Mouse (Mus musculus) mesoderm, embryonic 11.5 days (tissue): Measurements from ENCODE around the gene 4833439L19Rik.
A peak's percentile ranks its signal among the peaks of the same experiment; 100 is the strongest.

Source experiments
- DNase-seq: peaks from one replicate; pipeline ENCODE4 v3.0.0-alpha.2; 2012; ENCODE audit warnings: low read depth, low spot score

Gene 4833439L19Rik

DNA sequence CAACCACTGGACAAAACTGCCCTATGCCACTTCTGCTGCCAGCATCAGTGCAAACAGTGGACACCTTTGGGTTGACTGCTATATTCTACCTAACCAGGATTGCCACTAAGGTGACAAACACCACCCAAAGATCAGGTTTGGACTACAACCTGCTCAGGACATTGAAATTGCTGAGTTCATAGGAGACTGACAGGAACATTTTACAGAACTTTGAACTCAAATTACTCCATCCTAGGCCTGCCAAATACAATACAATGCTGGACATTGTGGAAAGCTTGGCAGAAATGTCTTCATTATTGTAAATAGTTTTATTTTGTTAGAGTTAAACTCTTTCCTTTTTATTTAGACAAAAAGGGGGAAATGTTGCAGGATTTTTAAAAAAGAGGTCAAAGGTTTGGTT lies 44.1 kb downstream of the 4833439L19Rik start:
- DNase-seq: no peak

DNA sequence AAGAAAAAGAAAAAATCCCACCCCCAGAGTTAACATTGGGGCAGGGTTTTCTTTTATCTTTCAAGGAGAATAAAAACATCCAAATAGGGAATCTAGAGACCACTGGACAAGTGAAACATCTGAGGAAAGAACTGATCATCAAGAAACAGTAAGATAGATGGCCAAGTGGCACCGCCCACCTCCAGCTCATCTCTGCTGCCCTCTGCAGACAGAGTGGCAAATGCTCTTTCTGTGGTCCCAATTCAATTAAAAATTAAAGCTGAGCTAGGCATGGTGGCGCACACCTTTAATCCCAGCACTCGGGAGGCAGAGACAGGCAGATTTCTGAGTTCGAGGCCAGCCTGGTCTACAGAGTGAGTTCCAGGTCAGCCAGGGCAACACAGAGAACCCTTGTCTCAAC lies 45.0 kb downstream of the 4833439L19Rik start:
- DNase-seq: no peak

- no peak for DNase-seq
These were observed 59.3 kb downstream of the 4833439L19Rik start for GRCm38 (mm10) chr13:54505920-54506319.

DNA sequence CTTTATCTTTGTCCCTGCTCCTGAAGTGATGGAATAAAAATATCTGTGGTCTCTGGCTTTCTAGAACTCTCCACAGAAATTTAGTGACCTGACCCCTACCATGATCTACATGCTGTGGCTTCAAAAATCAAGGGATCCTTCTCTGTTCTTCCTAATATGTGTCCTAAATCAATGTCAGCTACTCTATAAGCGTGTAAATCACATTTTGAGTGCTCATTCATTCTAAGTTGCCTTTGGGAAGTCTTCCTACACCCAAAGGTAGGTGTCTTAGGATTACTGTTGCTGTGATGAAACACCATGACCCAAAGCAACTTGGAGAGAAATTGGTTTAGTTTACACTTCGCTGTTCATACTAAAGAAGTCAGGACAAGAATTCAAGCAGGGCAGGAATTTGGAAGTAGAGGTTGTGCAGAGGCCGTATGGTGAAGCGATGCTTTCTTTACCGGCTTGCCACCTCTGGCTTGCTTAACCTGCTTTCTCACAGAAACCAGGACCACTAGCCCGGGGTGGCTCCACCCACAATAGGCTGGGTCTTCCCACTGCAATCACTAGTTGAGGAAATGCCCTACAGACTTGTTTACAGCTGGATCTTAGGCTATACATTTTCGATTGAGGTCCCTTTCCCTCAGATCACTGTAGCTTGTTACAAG lies 60.5 kb downstream of the 4833439L19Rik start:
- DNase-seq: peak; percentile 3

DNA sequence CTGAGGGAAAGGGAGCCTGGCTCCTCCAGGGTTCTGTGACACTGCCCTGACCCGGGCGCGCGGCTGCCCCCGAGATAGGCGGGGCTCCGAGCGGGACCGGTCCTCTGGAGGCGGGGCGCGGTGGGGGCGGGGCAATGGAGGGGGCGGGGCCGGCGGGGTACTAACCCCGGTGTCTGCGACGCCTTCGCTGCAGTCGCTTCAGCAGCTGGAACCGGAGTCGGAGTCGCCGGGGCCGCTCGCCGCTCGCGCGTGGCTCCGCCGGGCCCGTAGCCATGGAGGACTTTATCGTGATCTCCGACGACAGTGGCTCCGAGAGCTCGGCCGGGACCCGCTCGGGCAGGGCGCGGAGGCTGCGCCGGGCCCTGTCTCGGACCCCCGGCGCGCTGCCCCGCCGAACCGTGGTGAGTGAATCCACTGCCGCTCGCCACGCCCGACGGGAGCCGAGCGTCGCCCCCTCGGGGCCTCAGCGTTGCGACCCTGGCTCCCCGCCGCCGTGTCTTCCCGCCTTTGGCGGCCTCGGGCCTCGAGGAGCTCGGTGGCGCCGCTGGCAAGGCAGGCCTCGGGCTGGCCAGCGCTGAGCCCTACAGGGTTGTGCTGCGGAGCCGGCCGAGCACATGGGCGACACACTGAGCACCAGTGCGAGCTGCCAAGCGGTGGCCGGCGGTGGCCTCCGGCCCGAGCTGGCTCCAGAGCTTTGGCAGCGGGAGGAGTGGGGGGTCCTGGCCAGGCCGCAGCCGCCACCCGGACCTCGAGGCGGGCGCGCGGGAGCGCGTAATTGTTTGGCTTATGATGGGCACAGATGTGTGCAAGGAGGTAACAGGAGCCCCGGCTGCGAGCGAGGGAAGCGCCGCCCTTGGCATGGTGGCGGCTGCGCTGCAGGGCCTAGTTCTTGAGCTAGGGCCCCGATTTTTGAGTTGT lies 61.4 kb downstream of the 4833439L19Rik start, which contains the start of gene Simc1:
Simc1 (plus strand) TSS at position 176 of the 918 bp plus-strand sequence.
- DNase-seq: peak; percentile 76

- DNase-seq: no peak
These were observed 62.0 kb downstream of the 4833439L19Rik start for GRCm38 (mm10) chr13:54503278-54503603.

- DNase-seq: no peak
These were observed 63.1 kb downstream of the 4833439L19Rik start for GRCm38 (mm10) chr13:54501957-54502690.

DNA sequence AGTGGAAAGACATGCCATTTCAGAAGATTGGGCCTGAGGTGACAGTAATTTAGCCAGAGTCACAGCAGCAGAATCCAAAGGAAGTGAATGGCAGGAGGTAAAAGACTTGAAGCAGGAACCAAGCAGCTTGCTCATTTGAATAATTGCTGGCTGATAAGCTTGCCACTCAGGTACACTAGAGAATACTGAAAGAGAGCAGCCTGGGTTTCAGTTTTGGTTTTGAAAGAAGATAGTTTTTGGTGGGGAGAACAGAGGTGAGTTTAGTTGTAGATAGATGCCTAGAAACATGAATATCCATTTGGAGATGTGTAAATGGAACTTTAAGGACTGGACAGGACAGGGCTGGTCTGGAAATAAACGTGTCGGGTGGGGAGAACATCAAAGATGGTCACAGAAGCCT lies 63.9 kb downstream of the 4833439L19Rik start:
- DNase-seq: no peak
